Mouse (Mus musculus) embryonic facial prominence, embryonic 14.5 days (tissue): ENCODE measurements around the gene Zdhhc5. TPM values are rescaled to one million over a fixed set of nuclear protein-coding genes. Genes with fewer than 3 reads are reported as not detected.

ENCODE experiments used
- ATAC-seq: fragments of 200-750 bp; cut with Nextera tagmentation; 2 replicates; pipeline ENCODE4 v1.8.0; 2017; ENCODE audit warnings: low read depth, moderate number of reproducible peaks, moderate TSS enrichment
- DNase-seq: peaks from one replicate; pipeline ENCODE4 v3.0.0-alpha.2; 2015; ENCODE audit warnings: low spot score
- H3K27ac ChIP-seq: fragments of 300-500 bp; sonication (generic); replicated peaks from 2 replicates; pipeline ENCODE4 v1.5.1; 2014; ENCODE audit warnings: low read depth, mild to moderate bottlenecking, low read length, moderate library complexity
- H3K27me3 ChIP-seq: fragments of 300-500 bp; sonication (generic); replicated peaks from 2 replicates; pipeline ENCODE4 v1.6.1; 2014; ENCODE audit warnings: low read length; ENCODE audit not compliant: control insufficient read depth, insufficient read depth
- H3K36me3 ChIP-seq: fragments of 300-500 bp; sonication (generic); 2 replicates; pipeline ENCODE4 v1.6.1; 2014; ENCODE audit warnings: low read length, mixed read lengths; ENCODE audit not compliant: control insufficient read depth, insufficient read depth
- H3K4me1 ChIP-seq: fragments of 300-500 bp; sonication (generic); 2 replicates; pipeline ENCODE4 v1.6.1; 2014; ENCODE audit warnings: antibody characterized with exemption, low read length; ENCODE audit not compliant: control insufficient read depth, insufficient read depth
- H3K4me2 ChIP-seq: fragments of 300-500 bp; sonication (generic); 2 replicates; pipeline ENCODE4 v1.6.1; 2014; ENCODE audit warnings: low read depth, mild to moderate bottlenecking, low read length, moderate library complexity, mixed read lengths
- H3K4me3 ChIP-seq: fragments of 300-500 bp; sonication (generic); 2 replicates; pipeline ENCODE4 v1.5.1; 2014; ENCODE audit warnings: low read depth, mild to moderate bottlenecking, low read length
- H3K9ac ChIP-seq: fragments of 300-500 bp; sonication (generic); 2 replicates; pipeline ENCODE4 v1.6.1; 2014; ENCODE audit warnings: low read depth, mild to moderate bottlenecking, low read length, moderate library complexity, mixed read lengths
- H3K9me3 ChIP-seq: fragments of 300-500 bp; sonication (generic); 2 replicates; pipeline ENCODE4 v1.6.1; 2016; ENCODE audit warnings: low read length; ENCODE audit not compliant: control insufficient read depth
- WGBS: fragments of 180-500 bp; shearing (Covaris S2); extraction: QIAGEN DNeasy Blood & Tissue Kit; methylation state at CpG from one replicate; pipeline ENCODE4 v1.1.7; 2014; 5-methylcytosine and 5-hydroxymethylcytosine counted together
- polyA plus RNA-seq: library from polyadenylated mRNA; unstranded; fragments of >200 nt; fragmentation: Nextera tagmentation; extraction: Ambion mirVana; gene quantifications from 2 replicates; pipeline ENCODE4 v1.2.1, GENCODE M21; 2014

The Zdhhc5 gene
- 31.4 and 31.6 TPM in 2 replicates for polyA plus RNA-seq

- peak within 1 kb of the TSS; percentile 73 for H3K4me2 ChIP-seq
- peak; percentile 97 for ATAC-seq
- peak within 1 kb of the TSS; percentile 97 for H3K27ac ChIP-seq
- peaks cover 9% of the 10 kb centered on the region for H3K4me1 ChIP-seq
- peak; percentile 98 for DNase-seq
- peak within 1 kb of the TSS; percentile 95 for H3K9ac ChIP-seq
- H3K4me3 ChIP-seq, result peak within 1 kb of the TSS; percentile 97
- no peaks in the 10 kb centered on the region for H3K9me3 ChIP-seq
- WGBS, result under 1% methylated on average over 62 of the region's 107 CpGs
- H3K27me3 ChIP-seq, result no peaks in the 10 kb centered on the region
- H3K36me3 ChIP-seq, result peaks cover 14% of the 10 kb centered on the region
These were observed at the start of gene Zdhhc5 for GRCm38 (mm10) chr2:84714811-84715561. Gene Zdhhc5 (minus strand): TSS chr2:84715180.

- WGBS, result 44% methylated on average over 1 of the region's 1 CpGs
These were observed 47.8 kb upstream of the Zdhhc5 start for GRCm38 (mm10) chr2:84762818-84763217.

GRCm38 (mm10) chr2:84762295-84762694 lies 47.3 kb upstream of the Zdhhc5 start:
- no peak overlapping the region for H3K4me2 ChIP-seq
- no peak for ATAC-seq
- no peaks in the 10 kb centered on the region for H3K9me3 ChIP-seq
- 47% methylated on average over 3 of the region's 4 CpGs for WGBS
- no peak overlapping the region for H3K4me3 ChIP-seq
- no peak for DNase-seq
- no peaks in the 10 kb centered on the region for H3K36me3 ChIP-seq
- H3K27me3 ChIP-seq, result no peaks in the 10 kb centered on the region
- no peaks in the 10 kb centered on the region for H3K4me1 ChIP-seq
- no peak overlapping the region for H3K9ac ChIP-seq
- H3K27ac ChIP-seq, result no peak overlapping the region

More at GRCm38 (mm10) chr2:84762818-84763217, 47.8 kb upstream of the Zdhhc5 start:
- DNase-seq (no peak), ATAC-seq (no peak)
- Histone ChIP-seq H3K4me1 (no peaks in the 10 kb centered on the region), H3K36me3 (no peaks in the 10 kb centered on the region), H3K4me2 (no peak overlapping the region), H3K27me3 (no peaks in the 10 kb centered on the region), H3K9ac (no peak overlapping the region), H3K9me3 (no peaks in the 10 kb centered on the region), H3K27ac (no peak overlapping the region), H3K4me3 (no peak overlapping the region)

- WGBS, result 90% methylated on average over 1 of the region's 1 CpGs
- H3K36me3 ChIP-seq, result no peaks in the 10 kb centered on the region
- no peak for ATAC-seq
These were observed 46.9 kb upstream of the Zdhhc5 start for GRCm38 (mm10) chr2:84761840-84762239.

GRCm38 (mm10) chr2:84761309-84761708 lies 46.3 kb upstream of the Zdhhc5 start:
- Histone ChIP-seq H3K27ac (no peak overlapping the region), H3K4me3 (no peak overlapping the region), H3K9ac (no peak overlapping the region), H3K27me3 (no peaks in the 10 kb centered on the region), H3K36me3 (no peaks in the 10 kb centered on the region), H3K4me1 (no peaks in the 10 kb centered on the region), H3K9me3 (no peaks in the 10 kb centered on the region), H3K4me2 (no peak overlapping the region)
- 89% methylated on average over 3 of the region's 3 CpGs for WGBS
- no peak for DNase-seq
- no peak for ATAC-seq

More at GRCm38 (mm10) chr2:84761840-84762239, 46.9 kb upstream of the Zdhhc5 start:
- H3K27ac ChIP-seq, result no peak overlapping the region
- H3K4me2 ChIP-seq, result no peak overlapping the region
- no peak overlapping the region for H3K9ac ChIP-seq
- H3K9me3 ChIP-seq, result no peaks in the 10 kb centered on the region
- no peaks in the 10 kb centered on the region for H3K27me3 ChIP-seq
- H3K4me3 ChIP-seq, result no peak overlapping the region
- no peaks in the 10 kb centered on the region for H3K4me1 ChIP-seq
- no peak for DNase-seq

GRCm38 (mm10) chr2:84760777-84761176 lies 45.8 kb upstream of the Zdhhc5 start:
- H3K9me3 ChIP-seq, result no peaks in the 10 kb centered on the region
- no peak overlapping the region for H3K4me3 ChIP-seq
- WGBS, result 66% methylated on average over 8 of the region's 8 CpGs
- no peaks in the 10 kb centered on the region for H3K4me1 ChIP-seq
- no peak overlapping the region for H3K4me2 ChIP-seq
- H3K36me3 ChIP-seq, result no peaks in the 10 kb centered on the region
- DNase-seq, result no peak
- no peak overlapping the region for H3K9ac ChIP-seq
- H3K27me3 ChIP-seq, result no peaks in the 10 kb centered on the region
- ATAC-seq, result no peak
- H3K27ac ChIP-seq, result no peak overlapping the region

GRCm38 (mm10) chr2:84758542-84759127 lies 43.7 kb upstream of the Zdhhc5 start:
- WGBS, result 0% methylated on average over 2 of the region's 2 CpGs

GRCm38 (mm10) chr2:84757026-84757682 lies 42.2 kb upstream of the Zdhhc5 start:
- Histone ChIP-seq H3K9me3 (no peaks in the 10 kb centered on the region), H3K27me3 (no peaks in the 10 kb centered on the region), H3K4me3 (no peak overlapping the region), H3K27ac (no peak overlapping the region), H3K36me3 (no peaks in the 10 kb centered on the region), H3K4me2 (no peak overlapping the region), H3K9ac (no peak overlapping the region), H3K4me1 (no peaks in the 10 kb centered on the region)
- WGBS, result 64% methylated on average over 7 of the region's 7 CpGs
- DNase-seq (no peak), ATAC-seq (no peak)

More at GRCm38 (mm10) chr2:84758542-84759127, 43.7 kb upstream of the Zdhhc5 start:
- Histone ChIP-seq H3K36me3 (no peaks in the 10 kb centered on the region), H3K27ac (no peak overlapping the region), H3K4me3 (no peak overlapping the region), H3K4me2 (no peak overlapping the region), H3K9me3 (no peaks in the 10 kb centered on the region), H3K4me1 (no peaks in the 10 kb centered on the region), H3K9ac (no peak overlapping the region), H3K27me3 (no peaks in the 10 kb centered on the region)
- ATAC-seq, result peak; percentile 50; the same call in 1 of the 2 replicates
- DNase-seq, result peak; percentile 74
